Mouse (Mus musculus): ENCODE results near the gene Rcsd1. TPM values are rescaled to one million over a fixed set of nuclear protein-coding genes. Genes with fewer than 3 reads are reported as not detected.

The Rcsd1 gene
- 2.5 and 3.5 TPM in 2 replicates for polyA plus RNA-seq (2021; fragmentation: Nextera tagmentation)
- long read RNA-seq, experiment 1, full-length matches to known transcripts: 26 of 29 reads
- long read RNA-seq, experiment 1, partial matches to known transcripts: 1 of 29 reads
- long read RNA-seq, experiment 1, other reads (novel, unspliced or antisense): 2 of 29 reads
- long read RNA-seq, experiment 2, full-length matches to known transcripts: 4 of 5 reads
- long read RNA-seq, experiment 2, partial matches to known transcripts: 1 of 5 reads
- long read RNA-seq, experiment 2, other reads (novel, unspliced or antisense): 0 of 5 reads

GRCm38 (mm10) chr1:165709629-165710256, at the start of gene Rcsd1:
TSS of gene Rcsd1 (minus strand) at chr1:165709757.

GRCm38 (mm10) chr1:165634151-165634884, 75.2 kb downstream of the Rcsd1 start, which contains the start of gene Mpzl1:
TSS of gene Mpzl1 (minus strand) at chr1:165634538.

Other genes starting within 250 kb of the Rcsd1 start
- 20.1 and 20.7 TPM in 2 replicates for gene Dcaf6, start 249.3 kb downstream of the Rcsd1 start, polyA plus RNA-seq (2021; fragmentation: Nextera tagmentation)
- gene Mpc2, start 249.1 kb downstream of the Rcsd1 start, polyA plus RNA-seq (2021; fragmentation: Nextera tagmentation): 466 and 488 TPM in 2 replicates
- 0.22 and 0.40 TPM in 2 replicates for gene Adcy10, start 224.6 kb downstream of the Rcsd1 start, polyA plus RNA-seq (2021; fragmentation: Nextera tagmentation)
- 16.0 and 20.8 TPM in 2 replicates for gene Mpzl1, start 75.2 kb downstream of the Rcsd1 start, polyA plus RNA-seq (2021; fragmentation: Nextera tagmentation)
- gene Creg1, start 54.0 kb upstream of the Rcsd1 start, polyA plus RNA-seq (2021; fragmentation: Nextera tagmentation): 36.9 and 46.9 TPM in 2 replicates
- gene Cd247, start 78.9 kb upstream of the Rcsd1 start, polyA plus RNA-seq (2021; fragmentation: Nextera tagmentation): not detected in 2 replicates